Mouse (Mus musculus) heart, postnatal 14 days (tissue): Measurements from ENCODE around the gene 5730596B20Rik. TPM values are rescaled to one million over a fixed set of nuclear protein-coding genes. Genes with fewer than 3 reads are reported as not detected.

Experiments
- DNase-seq, 2 experiments: peaks; one replicate each; pipeline ENCODE4 v3.0.0; 2021 to 2022
- intact Hi-C: fragments of 180-260 bp; cut with DNase I; formaldehyde crosslinking; loops from one replicate; pipeline ENCODE4 v1.15.1; 2025
- total RNA-seq, 2 experiments: library from RNA; stranded (reverse); gene quantifications; 2 replicates each; pipeline ENCODE4 v1.2.3; 2021

The 5730596B20Rik gene
- total RNA-seq, 2 experiments from 2014 or later: 0.17 to 0.20 TPM

DNA sequence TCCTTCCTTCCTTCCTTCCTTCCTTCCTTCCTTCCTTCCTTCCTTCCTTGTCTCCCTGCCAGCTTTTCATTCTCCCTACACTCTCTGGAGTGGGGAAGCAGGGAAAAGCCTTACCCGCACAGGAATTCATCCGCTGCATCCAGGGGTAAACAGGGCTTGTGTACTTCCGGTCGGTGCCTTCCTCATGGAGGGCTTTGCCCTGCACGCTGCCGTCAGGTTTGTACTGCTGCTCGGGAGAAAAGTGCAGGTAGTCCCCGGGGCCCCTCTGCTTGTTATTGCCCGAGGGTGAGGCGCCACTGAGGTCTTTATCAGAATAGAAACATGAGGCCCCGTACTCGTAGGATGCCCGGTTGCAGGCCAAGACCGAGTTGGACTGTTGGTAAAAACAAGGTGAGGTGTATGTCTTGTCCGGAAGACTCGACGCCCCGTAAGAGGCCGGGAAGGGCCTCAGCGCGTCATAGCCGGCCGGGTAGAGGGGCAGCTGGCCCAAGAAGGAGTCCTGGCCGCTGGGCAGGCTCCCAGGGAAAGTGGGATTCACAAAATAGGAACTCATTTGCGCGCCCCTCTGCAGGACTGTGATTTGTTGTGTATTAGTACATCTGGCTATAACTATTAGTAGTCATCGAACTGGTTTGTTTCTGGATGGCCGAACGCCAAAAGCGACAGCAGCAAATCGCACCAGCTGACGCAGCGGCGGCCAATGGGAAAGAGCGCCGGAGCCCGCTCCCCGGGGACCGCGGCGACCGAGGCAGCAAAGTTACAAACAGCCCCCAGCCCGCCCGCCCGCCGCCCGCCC is 31.0 kb downstream of the 5730596B20Rik start, which contains the start of gene Hoxa6:
TSS of gene Hoxa6 (minus strand) at position 651 of the 796 bp plus-strand sequence.
- DNase-seq: peak in 1 of 2 experiments; percentile 28

DNA sequence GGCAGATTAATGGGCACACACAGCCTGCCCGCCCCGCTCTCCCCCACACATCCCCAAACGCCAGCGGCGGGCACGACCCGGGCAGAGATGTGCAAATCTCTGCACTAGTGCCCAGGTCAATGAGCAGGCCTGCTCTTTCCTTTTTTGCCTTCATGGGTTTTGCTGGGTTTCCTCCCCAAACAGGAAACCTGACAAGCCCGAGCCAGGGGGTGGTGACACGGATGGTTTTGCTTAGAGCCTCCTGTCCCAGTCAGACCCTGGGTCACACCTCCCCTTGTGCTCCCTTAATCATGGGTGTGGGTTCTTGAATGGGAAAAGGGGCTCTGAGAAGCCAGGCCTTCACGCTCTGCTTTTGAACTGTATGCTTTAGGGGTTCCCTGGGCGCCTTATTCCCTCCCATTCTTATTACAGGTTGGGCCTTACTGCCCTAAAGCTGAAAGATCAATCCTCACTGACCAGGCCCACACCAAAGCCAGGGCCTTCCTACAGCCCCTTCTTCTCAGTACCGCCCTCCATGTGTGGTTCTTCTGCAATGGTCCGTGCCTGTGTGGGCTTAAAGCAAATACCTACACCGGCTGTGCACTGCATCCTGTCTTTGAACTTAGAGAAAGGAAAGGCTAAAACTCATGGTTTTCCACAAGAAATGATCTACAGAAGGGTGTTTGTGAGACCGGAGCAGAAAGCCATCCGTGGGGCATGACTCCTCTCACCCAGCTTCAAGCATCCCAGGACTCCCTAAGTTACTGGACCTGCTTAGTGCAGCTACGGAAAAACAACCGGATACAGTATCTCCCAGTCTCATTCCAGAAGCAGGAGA is 31.8 kb downstream of the 5730596B20Rik start:
- intact Hi-C loops: no loop called here
- peak in 1 of 2 experiments; percentile 4 for DNase-seq

More for the DNA sequence above, 31.0 kb downstream of the 5730596B20Rik start, which contains the start of gene Hoxa6:
- intact Hi-C loops: no loop called here

DNA sequence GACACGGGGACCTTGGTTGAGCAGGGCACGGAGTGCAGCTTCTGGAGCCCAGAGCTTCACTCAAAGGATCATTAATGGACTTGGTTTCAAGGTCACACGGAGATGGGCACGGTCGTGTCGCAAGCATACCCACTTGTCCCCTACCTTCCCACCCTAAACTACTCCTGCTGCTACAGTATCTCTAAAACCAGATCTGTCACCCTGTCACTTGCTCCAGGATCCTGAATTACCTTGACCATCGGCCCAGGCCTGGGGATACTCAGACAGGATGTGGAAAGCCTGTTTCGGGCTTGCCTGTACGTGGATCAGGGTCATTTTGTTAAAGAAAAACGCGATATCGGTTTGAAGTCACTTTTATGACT is 32.4 kb downstream of the 5730596B20Rik start:
- intact Hi-C loops: no loop called here
- no peak for DNase-seq

DNA sequence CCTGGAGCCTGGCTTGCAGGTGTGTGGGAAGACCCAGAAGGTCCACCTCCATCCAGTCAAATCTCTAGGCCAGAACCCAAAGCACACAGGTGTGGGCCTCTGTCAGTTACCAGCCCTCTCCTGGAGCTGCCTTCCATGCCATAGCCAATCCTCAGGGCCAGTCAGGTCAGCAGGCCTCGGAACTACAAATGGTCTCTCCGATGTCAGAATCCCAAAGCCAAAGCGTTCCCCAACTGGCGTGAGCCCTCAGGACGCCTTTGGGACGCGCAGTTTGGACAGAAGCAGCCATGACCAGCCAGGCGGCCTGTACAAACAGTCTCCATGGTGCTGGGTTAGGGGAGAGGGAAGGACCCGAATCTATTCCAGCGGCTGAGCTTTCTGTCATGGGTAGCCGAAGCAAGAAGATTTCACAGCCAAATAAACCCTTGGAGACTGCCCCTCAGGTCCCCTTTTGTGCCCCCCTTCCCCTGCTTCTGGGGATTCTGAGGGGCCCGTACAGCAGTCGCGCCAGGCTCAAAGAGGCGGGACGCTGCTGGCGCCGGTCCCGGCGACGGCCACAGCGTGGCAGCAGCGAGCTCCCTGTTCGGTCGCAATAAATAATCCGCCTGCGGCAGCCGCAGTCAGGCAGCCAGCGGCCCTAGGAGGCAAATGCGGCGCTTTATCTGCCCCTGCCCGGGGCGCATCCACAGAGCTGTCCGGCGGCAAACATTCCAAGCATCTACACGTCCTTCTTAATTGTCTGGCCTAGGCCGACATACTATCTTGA is 34.1 kb downstream of the 5730596B20Rik start:
- intact Hi-C loops: no loop called here
- peak; percentile 79 to 87 for DNase-seq

DNA sequence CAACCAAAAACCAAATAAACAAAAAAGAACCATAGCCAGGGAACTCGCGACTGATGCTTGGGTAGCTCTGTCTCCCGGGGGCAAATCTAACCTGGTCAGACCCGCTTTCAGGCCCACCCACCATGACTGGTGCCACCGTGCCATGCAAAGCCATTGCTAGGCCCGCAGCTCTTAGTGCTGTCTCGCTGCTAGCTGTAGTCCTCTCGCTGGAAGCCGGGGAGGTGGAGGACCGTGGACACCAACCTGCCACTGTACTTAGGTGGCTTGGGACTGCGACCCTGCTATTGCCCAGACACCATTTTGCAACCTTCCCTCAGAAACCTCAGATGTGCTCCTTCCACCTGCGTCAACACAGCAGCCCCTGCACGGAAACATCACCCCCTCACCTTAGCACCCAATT is 34.7 kb downstream of the 5730596B20Rik start:
- peak in 1 of 2 experiments; percentile 6 for DNase-seq
- intact Hi-C loops: no loop called here

DNA sequence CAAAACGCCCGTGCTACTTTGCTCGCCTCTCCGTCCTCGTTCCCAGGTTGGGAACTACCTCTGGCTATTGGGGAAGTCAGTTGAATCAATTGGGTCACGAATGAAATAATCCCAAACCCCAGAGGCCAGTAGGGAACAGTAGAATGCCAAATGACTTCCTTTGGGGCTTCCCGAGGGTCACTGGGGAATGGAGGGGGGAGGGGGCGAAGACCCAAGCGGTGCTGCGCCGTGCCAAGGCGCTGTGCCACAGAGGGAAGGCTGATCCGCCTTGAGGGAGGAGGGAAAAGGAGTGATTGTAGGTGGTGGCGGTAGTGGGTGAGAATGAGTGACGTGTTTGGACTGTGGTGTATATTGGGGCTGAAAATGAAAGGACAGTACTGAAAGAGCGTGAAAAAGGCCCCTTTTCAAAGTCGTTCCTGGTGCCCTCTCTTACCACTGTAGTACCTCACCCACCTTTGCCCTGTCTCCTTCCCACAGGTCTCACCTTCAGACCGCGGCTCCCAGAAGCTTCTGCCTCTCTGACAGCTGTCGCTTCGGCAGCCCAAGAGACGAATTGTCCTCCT is 35.3 kb downstream of the 5730596B20Rik start:
- intact Hi-C loops: no loop called here
- DNase-seq: peak in 1 of 2 experiments; percentile 4

DNA sequence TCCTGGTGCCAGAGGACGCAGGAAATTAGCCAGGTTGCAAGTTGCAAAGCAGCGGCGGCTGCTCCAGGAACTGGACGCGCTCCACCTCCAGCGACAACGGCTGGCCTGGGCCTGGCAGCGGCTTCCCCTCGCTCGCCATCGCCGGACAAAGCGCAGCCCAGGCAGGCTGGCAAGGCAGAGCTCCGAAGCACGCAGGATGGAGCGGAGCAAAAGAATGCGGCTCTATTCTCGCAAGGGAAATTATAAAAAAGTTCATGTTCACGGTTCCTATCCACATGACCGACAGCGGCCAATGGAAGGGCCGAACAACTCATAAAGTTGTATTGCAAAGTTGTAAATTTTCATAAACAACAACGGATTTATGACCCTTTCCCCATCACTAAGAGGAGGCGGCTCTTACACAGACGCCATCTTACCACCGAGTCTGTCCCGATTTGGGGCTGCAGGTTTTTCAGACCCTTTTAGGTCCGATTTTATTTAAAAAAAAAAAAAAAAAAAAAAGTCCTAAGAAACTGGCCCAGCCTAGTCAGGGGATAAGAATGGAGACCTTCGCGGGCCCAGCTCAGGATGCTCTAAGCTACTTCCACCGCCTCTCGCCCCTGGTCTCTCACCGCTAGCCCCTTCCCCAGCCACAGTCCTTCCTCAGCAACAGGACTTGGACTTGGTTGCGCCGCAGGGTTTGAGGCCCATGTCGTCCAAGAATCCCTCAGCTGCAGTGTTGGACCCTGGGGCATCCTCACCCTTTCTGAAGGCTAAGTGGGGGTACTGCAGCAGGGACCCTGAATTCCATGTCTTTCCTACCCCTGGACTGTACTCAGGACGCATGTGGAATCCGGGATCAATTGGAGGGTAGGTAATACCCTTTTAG is 36.1 kb downstream of the 5730596B20Rik start, which contains the start of the genes Hoxa3 and Gm28308:
TSS of gene Hoxa3 (minus strand) at position 218 of the 868 bp plus-strand sequence.
TSS of gene Gm28308 (minus strand) at position 221 of the 868 bp plus-strand sequence.
- peak in 1 of 2 experiments; percentile 28 for DNase-seq
- intact Hi-C loops: no loop called here

DNA sequence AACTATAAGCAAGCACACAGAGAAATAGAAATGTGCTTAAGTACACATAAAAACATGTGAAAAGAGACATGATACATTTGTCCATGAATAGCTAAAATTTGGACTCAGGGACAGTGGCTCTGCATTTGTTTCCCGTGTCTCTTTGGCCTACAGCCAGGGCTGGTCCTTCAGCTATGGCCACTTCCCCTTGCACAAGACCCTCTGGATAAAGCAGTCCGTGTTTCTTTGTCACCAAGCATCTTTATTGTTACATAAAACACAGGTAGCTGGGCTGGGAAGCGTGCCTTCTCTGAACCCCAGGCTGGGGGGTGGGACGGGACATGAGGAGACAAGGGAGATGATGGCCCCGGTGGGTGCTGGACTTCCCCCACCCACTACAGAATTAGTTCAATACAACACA is 37.0 kb downstream of the 5730596B20Rik start:
- intact Hi-C loops: no loop called here
- DNase-seq: no peak

DNA sequence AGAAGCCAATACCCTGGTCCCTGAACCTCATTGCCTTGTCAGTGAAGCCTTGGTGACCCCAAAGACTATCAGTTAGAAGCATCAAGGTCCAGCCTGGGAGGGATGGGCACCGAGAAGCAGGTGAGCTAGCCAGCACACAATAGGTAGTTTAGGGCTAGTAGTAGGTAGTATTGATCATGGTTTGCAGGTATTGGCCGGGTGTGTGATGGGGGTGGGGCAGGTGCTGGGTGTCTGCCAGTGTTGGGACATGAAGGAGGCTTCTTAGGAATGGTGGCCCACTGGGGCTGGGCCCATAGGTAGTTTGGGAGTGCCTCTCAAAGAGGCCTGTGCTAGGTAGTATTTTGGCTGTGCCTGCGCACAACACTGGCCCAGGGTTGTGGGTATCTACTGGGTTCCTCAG is 37.8 kb downstream of the 5730596B20Rik start:
- intact Hi-C loops: no loop called here
- DNase-seq: no peak

DNA sequence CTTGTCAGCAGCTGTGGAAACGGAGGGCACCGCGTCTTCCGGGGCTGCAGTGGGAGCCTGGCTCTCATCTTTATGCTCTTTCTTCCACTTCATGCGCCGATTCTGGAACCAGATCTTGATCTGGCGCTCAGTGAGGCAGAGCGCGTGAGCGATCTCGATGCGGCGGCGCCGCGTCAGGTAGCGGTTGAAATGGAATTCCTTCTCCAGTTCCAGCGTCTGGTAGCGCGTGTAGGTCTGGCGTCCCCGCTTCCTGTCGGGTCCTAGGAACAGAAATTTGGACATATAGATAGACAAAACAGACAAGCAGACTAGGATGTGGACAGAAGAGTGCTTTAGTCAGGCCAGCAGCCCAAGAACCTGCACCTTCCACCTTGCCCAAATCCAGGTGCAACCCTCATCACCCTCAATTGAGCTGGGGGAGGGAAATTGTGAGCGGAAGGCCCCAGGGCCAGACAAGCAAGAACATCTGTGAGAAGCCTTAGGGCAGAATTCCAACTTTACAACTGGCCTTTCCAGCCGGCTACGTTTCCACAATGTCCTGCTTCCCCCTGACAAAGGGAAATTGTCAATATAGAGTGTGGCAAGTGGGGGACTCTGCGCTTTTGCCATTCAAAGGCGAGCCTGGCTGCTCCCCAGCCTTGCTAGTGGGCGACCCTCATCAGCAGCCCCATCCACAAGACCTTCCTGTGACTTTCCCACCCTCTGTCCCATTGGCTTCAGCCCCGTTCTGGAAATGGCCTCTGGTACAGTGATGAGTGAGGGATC is 38.7 kb downstream of the 5730596B20Rik start:
- DNase-seq: no peak
- intact Hi-C loops: no loop called here

DNA sequence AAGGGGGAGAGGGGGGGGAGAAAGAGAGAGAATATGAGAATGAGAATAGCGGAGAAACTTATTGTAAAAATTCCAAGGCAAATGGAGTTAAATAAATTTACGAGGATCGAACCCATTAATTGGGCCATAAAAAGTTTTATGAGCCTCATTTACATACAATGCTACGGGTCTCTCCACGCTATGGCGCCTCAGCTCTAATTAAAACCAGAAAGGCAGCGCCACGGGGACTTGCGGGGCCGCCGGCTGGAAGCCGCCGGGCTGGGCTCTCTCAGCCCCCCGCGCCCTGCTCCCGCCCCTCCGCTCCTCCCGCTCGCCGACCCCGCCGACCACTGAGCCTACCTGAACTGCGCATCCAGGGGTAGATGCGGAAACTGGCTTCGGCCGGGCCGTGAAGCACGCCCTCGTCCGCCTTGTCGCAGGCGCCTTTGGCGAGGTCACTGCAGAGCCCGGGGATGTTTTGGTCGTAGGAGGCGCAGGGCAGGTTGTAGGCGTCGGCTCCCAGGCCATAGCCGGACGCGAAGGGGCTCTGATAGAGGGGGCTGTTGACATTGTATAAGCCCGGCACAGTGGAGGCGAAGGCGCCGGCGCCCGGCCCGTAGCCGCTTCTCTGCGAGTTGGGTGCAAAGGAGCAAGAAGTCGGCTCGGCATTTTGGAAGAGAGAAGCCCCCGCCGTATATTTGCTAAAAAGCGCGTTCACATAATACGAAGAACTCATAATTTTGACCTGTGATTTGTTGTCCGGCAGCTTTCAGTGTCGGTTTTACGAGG is 39.6 kb downstream of the 5730596B20Rik start:
- DNase-seq: no peak
- intact Hi-C loops: no loop called here

DNA sequence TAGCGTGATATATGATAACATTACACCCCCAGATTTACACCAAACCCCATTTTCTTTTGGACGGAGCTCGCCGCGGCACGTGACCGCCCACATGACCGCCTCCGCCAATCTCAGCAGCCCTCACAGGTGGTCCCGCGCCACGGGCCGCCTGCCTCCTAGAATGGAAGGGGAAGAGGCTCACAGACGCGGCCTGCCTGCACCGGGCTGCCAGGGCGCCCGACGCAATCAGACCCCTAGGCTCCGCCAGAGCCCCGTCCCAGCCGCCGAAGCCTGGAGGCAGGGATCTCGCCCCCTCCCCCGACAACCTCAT is 40.1 kb downstream of the 5730596B20Rik start:
- intact Hi-C loops: no loop called here

DNA sequence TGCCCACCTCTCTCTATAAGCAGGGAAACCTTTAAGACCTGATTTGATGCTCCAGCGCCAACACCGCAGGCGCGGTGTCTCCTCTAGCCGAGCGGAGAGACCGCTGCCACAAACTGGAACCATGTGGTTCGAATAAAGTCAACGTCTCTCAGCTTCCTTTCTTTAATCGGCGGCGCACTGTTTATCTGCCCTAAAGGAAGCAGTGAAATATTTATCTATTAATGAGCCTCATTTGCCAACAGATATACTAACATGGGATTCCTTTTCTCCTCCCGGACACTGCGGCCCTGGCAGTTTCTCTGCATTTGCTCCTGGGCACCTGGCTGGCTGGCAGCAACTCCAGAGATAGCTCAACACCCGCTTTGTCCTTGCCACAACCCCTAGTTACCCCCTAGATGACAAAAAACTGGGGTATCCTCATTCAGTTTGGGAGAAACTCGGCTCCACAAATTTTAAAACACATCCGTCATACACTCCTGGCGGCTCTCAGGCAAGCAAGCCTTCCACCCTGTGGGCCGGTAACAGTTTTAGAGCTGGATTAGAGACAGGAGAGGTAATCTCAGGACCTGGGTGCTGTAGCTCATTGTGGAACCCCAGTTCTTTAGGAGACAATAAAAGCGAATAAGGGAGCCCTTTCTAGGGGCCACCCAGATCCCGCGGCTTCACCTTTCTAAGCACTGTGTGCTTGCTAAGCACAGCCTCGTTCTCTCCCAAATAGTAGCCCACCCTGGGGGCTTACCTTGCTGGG is 40.8 kb downstream of the 5730596B20Rik start:
- intact Hi-C loops: no loop called here

More for the DNA sequence above, 40.1 kb downstream of the 5730596B20Rik start:
- no peak for DNase-seq

DNA sequence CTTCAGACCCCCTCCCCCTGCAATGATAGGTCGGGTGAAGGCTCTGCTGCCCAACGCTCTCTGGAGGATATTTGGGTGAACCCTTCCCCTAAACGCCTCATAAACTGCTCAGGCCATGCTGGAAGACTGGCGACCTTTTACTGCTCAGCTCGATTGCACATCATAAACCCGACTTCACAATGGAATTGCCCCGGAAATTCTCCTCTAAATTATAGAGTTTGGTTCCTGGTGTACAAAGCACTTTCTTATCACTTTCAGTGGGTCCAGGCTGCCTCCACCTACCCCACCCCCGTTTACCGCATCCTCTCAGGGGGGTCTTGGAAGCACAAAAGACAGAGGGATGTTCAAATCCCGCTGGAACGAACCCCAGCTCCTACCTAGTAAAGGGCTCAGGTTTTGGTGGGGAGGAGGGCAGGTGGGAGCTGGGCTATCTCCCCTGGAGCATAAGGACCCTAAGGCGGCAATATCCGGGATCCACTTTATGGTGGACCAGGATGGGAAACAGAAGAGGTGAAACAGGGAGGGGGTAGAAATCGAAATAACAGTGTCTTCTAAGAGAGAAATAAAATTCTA is 41.4 kb downstream of the 5730596B20Rik start:
- intact Hi-C loops: no loop called here
- DNase-seq: no peak

More for the DNA sequence above, 40.8 kb downstream of the 5730596B20Rik start:
- no peak for DNase-seq

DNA sequence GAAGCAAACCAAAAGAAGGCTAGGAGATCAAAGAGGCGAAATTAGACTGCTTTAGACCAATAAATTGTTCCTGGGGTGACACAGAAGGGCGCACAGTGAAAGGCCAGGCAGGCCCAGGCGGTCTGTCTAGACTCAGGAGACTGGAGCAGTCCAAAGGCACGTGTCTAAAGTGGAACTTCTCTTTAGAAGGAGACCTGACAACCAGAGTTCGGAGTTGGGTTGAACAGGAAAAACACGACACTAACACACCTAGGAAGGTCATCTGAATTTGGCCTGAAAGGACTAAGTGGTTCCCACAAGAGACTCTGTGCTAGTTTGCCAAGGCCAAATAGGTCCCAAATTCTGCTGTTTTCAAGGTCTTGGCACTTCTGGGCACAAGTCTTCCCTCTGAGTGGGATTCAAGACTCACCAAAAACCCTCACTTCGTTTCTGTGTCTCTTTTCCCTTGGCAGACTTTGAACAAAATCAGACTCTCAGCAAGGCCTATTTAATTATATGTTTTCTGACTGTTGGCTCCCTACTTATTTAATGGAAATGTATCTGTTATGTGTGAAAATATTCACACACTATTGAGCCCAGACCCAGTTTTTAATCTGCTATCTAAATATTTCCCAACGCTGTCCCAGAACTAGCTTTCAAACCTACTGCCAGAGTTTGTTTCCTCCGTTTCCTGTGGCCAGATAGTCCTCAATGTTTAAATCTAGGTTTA is 42.1 kb downstream of the 5730596B20Rik start:
- no peak for DNase-seq
- intact Hi-C loops: no loop called here
